Mouse (Mus musculus): ENCODE results near the gene Fstl3. TPM values are rescaled to one million over a fixed set of nuclear protein-coding genes. Genes with fewer than 3 reads are reported as not detected.

Gene Fstl3
- polyA plus RNA-seq, 1 experiment from 2014 or later, result 1.0 TPM

DNA sequence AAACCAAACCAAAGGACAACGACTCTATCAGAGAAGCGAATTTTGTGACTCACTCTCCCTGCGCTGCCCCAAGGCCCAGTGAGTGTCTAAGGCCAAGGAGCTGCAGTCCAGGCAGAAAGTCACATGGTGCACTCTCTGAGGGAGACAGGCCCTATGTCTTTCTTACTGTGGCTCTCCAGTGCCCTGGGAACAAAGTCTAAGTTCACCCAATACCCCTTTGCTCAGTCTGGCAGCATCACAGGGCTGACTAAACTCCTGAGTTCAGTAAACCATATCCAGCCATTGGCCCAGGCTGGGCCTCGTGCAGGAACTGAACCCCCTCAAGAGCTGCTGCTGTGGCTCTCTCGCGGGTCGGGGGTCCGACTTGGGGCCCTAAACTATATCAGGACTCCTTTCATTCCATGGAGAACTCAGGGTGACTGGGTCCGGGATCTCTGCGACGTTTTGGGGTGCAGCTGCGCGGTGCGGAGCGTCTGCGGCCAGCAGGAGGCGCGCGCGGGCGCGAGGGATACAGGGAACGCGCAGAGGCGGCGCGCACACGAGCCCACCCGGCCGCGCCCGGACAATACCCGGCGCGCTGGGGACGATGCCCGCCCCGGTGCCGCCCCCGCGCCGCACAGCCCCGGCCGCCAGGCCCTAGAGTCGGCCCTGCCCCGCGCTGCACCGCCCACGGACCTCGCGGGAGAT lies 16.1 kb downstream of the Fstl3 start, which contains the start of gene Palm:
Palm (plus strand) TSS at position 522 of the 687 bp plus-strand sequence.
- peak within 1 kb of the TSS; percentile 95 for H3K4me3 ChIP-seq (replicated peaks)
- H3K9me3 ChIP-seq, result no peaks in the 10 kb centered on the region
- ATAC-seq (ENCODE audit: low FRiP score), result peak; percentile 81
- peak within 1 kb of the TSS; percentile 86 for H3K4me2 ChIP-seq
- no peaks in the 10 kb centered on the region; the same call in 1 of the 2 replicates for H3K36me3 ChIP-seq (replicated peaks)
- 6% methylated on average over 45 of the region's 51 CpGs for WGBS
- 0 out of 2 replicates have a peak, but pooled peaks cover 4% of the 10 kb centered on the region for H3K27me3 ChIP-seq
- H3K27ac ChIP-seq, result peak within 1 kb of the TSS; percentile 90
- H3K9ac ChIP-seq, result peak within 1 kb of the TSS; percentile 98
- H3K4me1 ChIP-seq, result peaks cover 38% of the 10 kb centered on the region

DNA sequence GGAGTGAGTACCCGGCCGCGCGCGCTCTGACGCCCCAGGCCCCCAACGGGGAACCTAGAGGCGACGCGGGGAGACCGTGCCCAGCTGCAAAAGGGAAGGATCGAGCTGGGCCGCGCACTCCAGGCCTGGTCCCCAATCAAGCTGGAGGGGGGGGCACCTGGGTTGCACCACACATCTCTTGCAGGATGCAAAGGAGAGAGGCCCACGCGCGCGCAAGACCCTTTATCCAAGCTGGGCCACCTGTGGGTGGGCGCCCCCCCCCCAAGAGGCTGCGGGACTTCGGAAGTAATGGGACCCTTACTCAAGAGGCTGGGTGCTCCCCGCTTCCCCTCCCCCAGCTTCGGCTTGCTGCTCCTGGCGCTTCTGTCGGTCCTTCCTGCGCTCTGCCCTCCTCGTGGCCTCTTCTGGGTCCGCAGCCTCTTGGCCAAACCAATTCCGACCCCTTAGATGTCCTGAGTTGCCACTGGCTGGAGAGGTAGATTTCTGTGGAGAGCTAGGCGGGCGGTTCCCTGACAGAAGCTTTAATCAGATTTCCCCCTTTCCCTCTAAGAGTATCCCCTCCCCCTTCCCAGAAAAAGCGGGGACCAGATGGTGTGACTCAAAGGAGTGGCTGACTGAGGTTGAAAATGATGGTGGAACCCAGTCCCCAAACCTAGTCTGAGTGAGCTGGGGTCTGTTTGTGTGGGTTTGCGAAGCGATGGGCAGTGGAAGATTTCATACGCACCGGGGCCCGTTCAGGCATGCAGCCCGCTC lies 16.8 kb downstream of the Fstl3 start:
- H3K27me3 ChIP-seq, result 0 out of 2 replicates have a peak, but pooled peaks cover 4% of the 10 kb centered on the region
- peak overlapping the region; percentile 98 for H3K9ac ChIP-seq
- peak overlapping the region; percentile 90 for H3K27ac ChIP-seq
- H3K9me3 ChIP-seq, result no peaks in the 10 kb centered on the region
- ATAC-seq (ENCODE audit: low FRiP score), result peak; percentile 41
- no peaks in the 10 kb centered on the region; the same call in 1 of the 2 replicates for H3K36me3 ChIP-seq (replicated peaks)
- peak overlapping the region; percentile 86 for H3K4me2 ChIP-seq
- H3K4me1 ChIP-seq, result peaks cover 40% of the 10 kb centered on the region
- H3K4me3 ChIP-seq (replicated peaks), result peak overlapping the region; percentile 95
- under 1% methylated on average over 38 of the region's 38 CpGs for WGBS

- Histone ChIP-seq H3K4me2 (peak overlapping the region; percentile 86), H3K36me3 (replicated peaks) (peaks cover 4% of the 10 kb centered on the region), H3K27ac (peak overlapping the region; percentile 90), H3K9me3 (no peaks in the 10 kb centered on the region), H3K4me3 (replicated peaks) (peak overlapping the region; percentile 95), H3K4me1 (peaks cover 40% of the 10 kb centered on the region), H3K9ac (peak overlapping the region; percentile 98), H3K27me3 (no peaks in the 10 kb centered on the region)
- peak; percentile 20; the same call in 1 of the 2 replicates for ATAC-seq (ENCODE audit: low FRiP score)
- WGBS, result 3% methylated on average over 10 of the region's 10 CpGs
Measured at GRCm38 (mm10) chr10:79794491-79794931, 17.4 kb downstream of the Fstl3 start.

DNA sequence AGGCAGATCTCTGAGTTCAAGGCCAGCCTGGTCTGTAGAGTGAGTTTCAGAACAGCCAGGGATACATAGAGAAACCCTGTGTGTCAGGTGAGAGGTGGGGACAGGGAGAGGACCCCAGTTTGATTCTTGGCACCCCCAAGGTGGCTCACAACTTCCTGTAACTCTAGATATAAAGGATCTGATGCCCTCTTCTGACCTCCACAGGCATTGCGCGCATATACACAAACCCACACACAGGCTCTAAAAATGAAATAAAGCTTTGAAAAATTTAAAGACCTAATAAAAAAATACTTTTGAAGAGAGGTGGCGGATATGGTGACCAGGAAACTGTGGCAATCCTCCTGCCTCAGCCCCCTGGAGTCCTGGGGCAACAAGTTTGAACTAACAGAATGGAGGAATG lies 18.8 kb downstream of the Fstl3 start:
- H3K4me3 ChIP-seq (replicated peaks), result no peak overlapping the region
- no peak overlapping the region for H3K4me2 ChIP-seq
- H3K27ac ChIP-seq, result no peak overlapping the region
- no peaks in the 10 kb centered on the region for H3K27me3 ChIP-seq
- H3K9me3 ChIP-seq, result no peaks in the 10 kb centered on the region
- H3K9ac ChIP-seq, result no peak overlapping the region
- ATAC-seq (ENCODE audit: low FRiP score), result no peak
- 99% methylated on average over 3 of the region's 3 CpGs for WGBS
- H3K4me1 ChIP-seq, result peaks cover 49% of the 10 kb centered on the region
- H3K36me3 ChIP-seq (replicated peaks), result peaks cover 14% of the 10 kb centered on the region

DNA sequence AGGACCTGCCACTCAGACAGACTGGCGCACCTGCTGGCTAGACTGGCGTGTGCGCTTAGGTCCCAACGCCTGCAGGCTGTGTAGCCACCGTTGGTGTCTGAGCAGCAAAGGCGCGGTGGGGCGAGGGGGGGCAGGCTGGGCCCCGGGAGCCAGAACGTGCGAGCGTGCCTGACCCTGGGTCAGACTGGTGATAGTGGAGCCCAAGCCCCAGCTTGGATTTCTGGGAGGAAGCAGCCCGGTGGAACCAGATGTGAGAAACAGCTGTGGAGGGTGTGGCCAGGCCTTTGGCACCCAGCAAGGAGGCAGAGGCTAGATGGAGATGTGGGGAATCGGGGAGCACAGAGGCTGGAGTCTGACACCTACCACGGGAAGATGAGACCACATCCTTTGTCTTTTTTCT lies 20.3 kb downstream of the Fstl3 start:
- peak overlapping the region; percentile 31 for H3K4me2 ChIP-seq
- peaks cover 14% of the 10 kb centered on the region for H3K36me3 ChIP-seq (replicated peaks)
- 0 out of 2 replicates have a peak overlapping the region, but pooled peaks have one; percentile 42 for H3K27ac ChIP-seq
- peaks cover 62% of the 10 kb centered on the region for H3K4me1 ChIP-seq
- H3K27me3 ChIP-seq, result no peaks in the 10 kb centered on the region
- no peaks in the 10 kb centered on the region for H3K9me3 ChIP-seq
- WGBS, result 61% methylated on average over 15 of the region's 15 CpGs
- ATAC-seq (ENCODE audit: low FRiP score), result no peak
- no peak overlapping the region for H3K9ac ChIP-seq
- no peak overlapping the region for H3K4me3 ChIP-seq (replicated peaks)

DNA sequence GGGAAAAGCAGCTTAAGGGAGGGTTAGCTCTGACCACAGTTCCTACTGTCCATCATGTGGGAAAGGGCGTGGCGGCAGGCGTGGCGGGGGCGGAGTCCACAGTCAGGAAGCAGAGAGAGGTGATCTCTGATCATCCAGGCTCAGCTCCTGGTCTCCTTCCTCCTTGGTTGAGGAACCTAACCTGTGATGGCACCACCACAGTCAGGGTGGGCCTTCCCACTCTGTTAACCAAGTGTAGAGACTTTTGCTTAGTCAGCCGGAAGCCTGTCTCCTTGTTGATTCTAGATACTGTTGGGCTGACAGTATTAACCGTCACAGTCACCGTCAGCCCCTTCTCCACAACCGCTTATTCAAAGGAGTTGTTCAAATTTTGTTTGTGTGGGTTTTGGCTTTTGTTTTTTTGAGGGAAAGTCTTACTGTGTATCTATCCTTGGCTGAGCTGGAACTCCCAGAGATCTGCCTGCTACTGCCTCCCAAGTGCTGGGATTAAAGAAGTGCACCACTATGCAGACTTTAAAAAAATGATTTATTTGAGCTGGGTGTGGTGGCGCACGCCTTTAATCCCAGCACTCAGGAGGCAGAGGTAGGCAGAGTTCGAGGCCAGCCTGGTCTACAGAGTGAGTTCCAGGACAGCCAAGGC lies 21.3 kb downstream of the Fstl3 start:
- Histone ChIP-seq H3K27ac (no peak overlapping the region), H3K4me2 (no peak overlapping the region), H3K27me3 (no peaks in the 10 kb centered on the region), H3K9ac (no peak overlapping the region), H3K9me3 (no peaks in the 10 kb centered on the region), H3K36me3 (replicated peaks) (peaks cover 14% of the 10 kb centered on the region), H3K4me3 (replicated peaks) (no peak overlapping the region), H3K4me1 (peaks cover 69% of the 10 kb centered on the region)
- no peak for ATAC-seq (ENCODE audit: low FRiP score)
- WGBS, result 93% methylated on average over 12 of the region's 12 CpGs

GRCm38 (mm10) chr10:79800508-79800907 lies 23.4 kb downstream of the Fstl3 start:
- Histone ChIP-seq H3K4me3 (replicated peaks) (no peak overlapping the region), H3K36me3 (replicated peaks) (peaks cover 14% of the 10 kb centered on the region), H3K9ac (no peak overlapping the region), H3K4me1 (peaks cover 74% of the 10 kb centered on the region), H3K4me2 (no peak overlapping the region), H3K27ac (peak overlapping the region; percentile 42), H3K9me3 (no peaks in the 10 kb centered on the region), H3K27me3 (no peaks in the 10 kb centered on the region)
- 85% methylated on average over 11 of the region's 11 CpGs for WGBS
- ATAC-seq (ENCODE audit: low FRiP score), result no peak

DNA sequence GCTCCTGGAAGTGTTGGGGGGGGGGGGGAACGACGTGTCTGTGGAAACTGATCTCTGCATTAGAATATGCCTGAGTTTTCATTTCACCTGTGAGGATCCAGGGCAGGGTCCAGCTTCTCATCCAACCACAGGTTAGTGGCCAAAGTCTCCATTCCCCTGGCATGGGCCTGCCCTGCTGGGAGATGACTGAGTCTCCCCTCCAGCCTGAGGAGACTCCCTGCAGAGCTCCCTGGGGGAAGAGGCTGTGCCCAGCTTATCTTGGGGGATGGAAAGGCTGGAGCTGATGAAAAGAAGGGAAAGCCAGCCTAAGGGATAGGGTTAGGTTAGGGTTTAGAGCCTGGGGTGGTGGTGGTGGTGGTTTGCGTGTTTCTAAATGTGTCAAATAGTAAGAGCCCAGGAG lies 24.8 kb downstream of the Fstl3 start:
- peak overlapping the region; percentile 28 for H3K4me2 ChIP-seq
- whole genome bisulfite sequencing, result 33% methylated on average over 3 of the region's 3 CpGs
- no peaks in the 10 kb centered on the region for H3K27me3 ChIP-seq
- H3K27ac ChIP-seq, result peak overlapping the region; percentile 93
- no peaks in the 10 kb centered on the region for H3K9me3 ChIP-seq
- peaks cover 81% of the 10 kb centered on the region for H3K4me1 ChIP-seq
- no peak for ATAC-seq (ENCODE audit: low FRiP score)
- H3K36me3 ChIP-seq (replicated peaks), result peaks cover 15% of the 10 kb centered on the region; the same call in 1 of the 2 replicates
- no peak overlapping the region for H3K4me3 ChIP-seq (replicated peaks)
- H3K9ac ChIP-seq, result no peak overlapping the region

DNA sequence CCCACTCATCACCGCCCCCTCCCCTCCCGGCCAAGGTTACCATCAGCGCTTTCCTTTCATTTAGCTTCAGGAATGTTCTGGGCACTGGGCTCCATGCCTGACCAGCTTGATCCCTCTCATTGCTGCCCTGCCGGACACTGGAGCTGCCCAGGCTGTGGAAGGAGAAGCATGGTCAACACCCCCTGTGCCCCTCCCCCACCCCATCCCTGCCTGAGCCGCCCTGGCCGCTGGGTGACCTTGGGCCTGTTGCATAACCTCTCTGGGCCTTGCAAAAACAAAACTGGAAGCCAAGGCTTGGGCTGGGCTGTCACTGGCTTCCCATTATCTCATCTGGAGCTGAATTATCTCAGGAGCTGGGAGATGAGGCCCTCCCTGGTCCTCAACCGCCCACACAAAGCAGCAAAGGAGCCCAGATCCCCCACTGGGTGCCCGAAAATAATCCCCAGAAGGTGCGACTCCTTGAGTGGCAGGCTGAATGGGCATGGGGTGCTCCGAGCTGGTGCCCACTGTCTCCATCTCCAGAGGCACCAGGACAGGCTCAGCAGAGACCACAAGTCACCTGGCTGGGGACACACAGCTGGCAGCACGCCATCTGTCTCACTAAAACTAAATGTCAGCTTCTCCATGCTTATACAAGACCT lies 25.4 kb downstream of the Fstl3 start:
- ATAC-seq (ENCODE audit: low FRiP score), result no peak
- Histone ChIP-seq H3K9me3 (no peaks in the 10 kb centered on the region), H3K4me2 (peak overlapping the region; percentile 28), H3K9ac (peak overlapping the region; percentile 25), H3K36me3 (replicated peaks) (peaks cover 21% of the 10 kb centered on the region; the same call in 1 of the 2 replicates), H3K27me3 (no peaks in the 10 kb centered on the region), H3K4me3 (replicated peaks) (no peak overlapping the region), H3K27ac (peak overlapping the region; percentile 93), H3K4me1 (peaks cover 75% of the 10 kb centered on the region)
- 33% methylated on average over 11 of the region's 11 CpGs for WGBS

DNA sequence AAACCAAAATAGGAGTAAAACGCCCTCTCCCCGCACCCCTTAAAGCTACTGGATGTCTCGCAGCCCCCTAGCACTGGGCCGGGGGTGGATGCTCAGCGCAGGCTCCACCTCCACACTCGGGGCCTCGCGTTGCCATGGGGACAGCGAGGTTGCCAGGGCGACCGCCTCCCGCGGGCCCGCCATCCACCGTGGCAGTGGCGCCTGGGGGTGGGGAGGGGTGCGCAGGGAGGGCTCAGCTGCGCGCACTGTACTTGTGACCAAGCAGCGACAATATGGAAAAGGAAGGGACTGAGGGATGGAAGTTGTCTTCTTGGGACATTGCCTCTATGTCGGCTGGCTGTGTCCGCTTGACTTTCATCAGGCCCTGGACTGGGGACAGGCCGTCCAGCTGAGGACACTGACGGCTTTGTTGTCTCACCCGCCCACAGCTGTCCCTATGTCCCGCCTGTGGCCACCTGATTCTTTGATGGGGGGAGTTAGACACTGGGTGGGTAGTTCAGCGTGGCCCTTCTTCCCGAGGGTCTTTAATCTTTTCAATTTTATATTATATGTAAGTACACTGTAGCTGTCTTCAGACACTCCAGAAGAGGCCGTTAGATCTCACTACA lies 26.7 kb downstream of the Fstl3 start:
- no peaks in the 10 kb centered on the region for H3K27me3 ChIP-seq
- peak; percentile 96 for ATAC-seq (ENCODE audit: low FRiP score)
- 2% methylated on average over 29 of the region's 29 CpGs for WGBS

DNA sequence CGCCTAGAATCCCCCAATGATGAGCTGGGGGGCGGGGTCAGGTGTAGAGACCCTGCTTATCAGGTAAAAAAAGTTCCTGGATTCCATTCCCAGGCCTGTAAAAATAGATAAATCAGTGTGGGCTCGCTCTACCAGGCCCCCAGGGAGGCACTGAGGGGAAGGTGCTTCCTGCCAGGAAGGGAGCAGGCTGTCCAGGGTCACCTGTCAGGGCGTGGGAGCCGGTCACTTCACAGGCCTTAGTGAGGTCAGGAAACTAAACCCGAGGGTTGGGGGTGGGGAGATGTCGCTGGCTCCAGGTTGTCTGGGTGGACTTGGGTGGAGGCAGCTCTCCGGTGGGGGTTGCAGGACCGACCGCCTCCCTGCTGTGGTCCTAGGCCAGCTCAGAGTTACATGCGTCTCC lies 28.6 kb downstream of the Fstl3 start:
- Histone ChIP-seq H3K27me3 (no peaks in the 10 kb centered on the region), H3K4me1 (peaks cover 63% of the 10 kb centered on the region), H3K4me2 (no peak overlapping the region), H3K9ac (no peak overlapping the region), H3K27ac (peak overlapping the region; percentile 93; the same call in 1 of the 2 replicates), H3K36me3 (replicated peaks) (peaks cover 42% of the 10 kb centered on the region), H3K4me3 (replicated peaks) (no peak overlapping the region), H3K9me3 (no peaks in the 10 kb centered on the region)
- 77% methylated on average over 11 of the region's 11 CpGs for WGBS
- no peak for ATAC-seq (ENCODE audit: low FRiP score)

More for the DNA sequence above, 26.7 kb downstream of the Fstl3 start:
- Histone ChIP-seq H3K4me3 (replicated peaks) (peak overlapping the region; percentile 30), H3K4me1 (peaks cover 69% of the 10 kb centered on the region), H3K4me2 (peak overlapping the region; percentile 72), H3K36me3 (replicated peaks) (peaks cover 35% of the 10 kb centered on the region), H3K9ac (peak overlapping the region; percentile 36), H3K9me3 (no peaks in the 10 kb centered on the region), H3K27ac (peak overlapping the region; percentile 93)

Data from forebrain, embryonic 12.5 days (tissue).